Mouse (Mus musculus): Measurements from ENCODE around the gene Plek2. TPM values are rescaled to one million over a fixed set of nuclear protein-coding genes. Genes with fewer than 3 reads are reported as not detected.

Plek2 gene
- total and polyA plus RNA-seq, 3 experiments, result 11.2 to 17.7 TPM; not detected in 1

- TF ChIP-seq RAD21 (IDR thresholded peaks at IDR 0.05; ENCODE audit: low read depth, low read length), result no peak
- TF ChIP-seq NELFE (IDR thresholded peaks at IDR 0.05; ENCODE audit: low read depth, low read length), result peak; percentile 97
- TF ChIP-seq CHD1 (IDR thresholded peaks at IDR 0.05; ENCODE audit: low read depth, low read length), result no peak
- TF ChIP-seq SIN3A (IDR thresholded peaks at IDR 0.05; ENCODE audit: low read length), result peak; percentile 94
Observed at GRCm38 (mm10) chr12:78861496-78862253, 45.1 kb downstream of the Plek2 start, which contains the start of the genes Atp6v1d and Eif2s1 (continued).

GRCm38 (mm10) chr12:78860921-78861495 is 45.8 kb downstream of the Plek2 start:
- Histone ChIP-seq H3K36me3 (ENCODE audit: control insufficient read depth in 1 of 2, insufficient read depth in 2 of 2, low read length in 2 of 2) (peaks cover 2 to 23% of the 10 kb centered on the region in 2 experiments), H3K79me2 (ENCODE audit: control insufficient read depth, insufficient read depth, low read length, poor library complexity) (peaks cover 48% of the 10 kb centered on the region), H3K27ac (ENCODE audit: control insufficient read depth, low read depth, low read length) (peak overlapping the region; percentile 74), H3K4me3 (ENCODE audit: control insufficient read depth in 1 of 2, insufficient read depth in 1 of 2, low read depth in 2 of 2, low read length in 2 of 2) (peak overlapping the region; percentile 70 to 95), H3K9ac (ENCODE audit: control insufficient read depth, low read depth, low read length, poor library complexity, severe bottlenecking) (peak overlapping the region; percentile 89), H3K4me1 (ENCODE audit: control insufficient read depth in 1 of 2, insufficient read depth in 2 of 2, low read length in 2 of 2) (peaks cover 3 to 11% of the 10 kb centered on the region in 2 experiments; a peak in 2 of 4 replicates), H3K9me3 (replicated peaks; ENCODE audit: insufficient read depth, low read length) (no peaks in the 10 kb centered on the region), H3K27me3 (ENCODE audit: control insufficient read depth in 1 of 2, insufficient read depth in 2 of 2, low read length in 2 of 2) (no peaks in the 10 kb centered on the region)
- no peak for TF ChIP-seq CTCF (IDR thresholded peaks at IDR 0.05 in 2 of 3, conservative IDR thresholded peaks at IDR 0.05 in 1 of 3; ENCODE audit: control insufficient read depth in 1 of 3, insufficient read depth in 1 of 3, low read depth in 2 of 3, low read length in 3 of 3, poor library complexity in 1 of 3, severe bottlenecking in 1 of 3)
- TF ChIP-seq USF2 (IDR thresholded peaks at IDR 0.05; ENCODE audit: borderline replicate concordance in 1 of 2, insufficient read depth in 1 of 2, low read depth in 1 of 2, low read length in 2 of 2), result no peak
- TF ChIP-seq CHD1 (IDR thresholded peaks at IDR 0.05; ENCODE audit: low read depth, low read length), result no peak
- TF ChIP-seq POLR2A (IDR thresholded peaks at IDR 0.05; ENCODE audit: control insufficient read depth in 1 of 2, insufficient read depth in 1 of 2, low read depth in 1 of 2, low read length in 2 of 2, poor library complexity in 1 of 2), result 0 out of 4 replicates have a peak, but pooled peaks of 1 of the 2 experiments have one; percentile 41
- DNase-seq (ENCODE audit: low read depth, low spot score), result peak; percentile 69

GRCm38 (mm10) chr12:78848246-78848645 is 58.5 kb downstream of the Plek2 start:
- Histone ChIP-seq H3K9ac (ENCODE audit: control insufficient read depth, low read depth, low read length, poor library complexity, severe bottlenecking) (no peak overlapping the region), H3K27me3 (ENCODE audit: control insufficient read depth in 1 of 2, insufficient read depth in 2 of 2, low read length in 2 of 2) (no peaks in the 10 kb centered on the region), H3K4me1 (ENCODE audit: control insufficient read depth in 1 of 2, insufficient read depth in 2 of 2, low read length in 2 of 2) (no peaks in the 10 kb centered on the region), H3K9me3 (replicated peaks; ENCODE audit: insufficient read depth, low read length) (no peaks in the 10 kb centered on the region), H3K27ac (ENCODE audit: control insufficient read depth, low read depth, low read length) (no peak overlapping the region), H3K36me3 (ENCODE audit: control insufficient read depth in 1 of 2, insufficient read depth in 2 of 2, low read length in 2 of 2) (peaks cover 0 to 9% of the 10 kb centered on the region in 2 experiments; a peak in 2 of 4 replicates), H3K4me3 (ENCODE audit: control insufficient read depth in 1 of 2, insufficient read depth in 1 of 2, low read depth in 2 of 2, low read length in 2 of 2) (no peak overlapping the region), H3K79me2 (ENCODE audit: control insufficient read depth, insufficient read depth, low read length, poor library complexity) (no peaks in the 10 kb centered on the region)
- no peak for DNase-seq (ENCODE audit: low read depth, low spot score)
- TF ChIP-seq SIN3A (IDR thresholded peaks at IDR 0.05; ENCODE audit: low read length) (no peak), POLR2AphosphoS2 (IDR thresholded peaks at IDR 0.05; ENCODE audit: low read length) (no peak), UBTF (IDR thresholded peaks at IDR 0.05; ENCODE audit: borderline replicate concordance, insufficient read depth, low read depth, low read length) (no peak), MXI1 (IDR thresholded peaks at IDR 0.05; ENCODE audit: low read depth, low read length) (no peak), POLR2AphosphoS5 (IDR thresholded peaks at IDR 0.05; ENCODE audit: borderline replicate concordance, low read depth, low read length) (no peak), EP300 (IDR thresholded peaks at IDR 0.05; ENCODE audit: low read depth in 1 of 2, low read length in 2 of 2) (no peak), MAZ (IDR thresholded peaks at IDR 0.05; ENCODE audit: low read depth, low read length) (no peak), RAD21 (IDR thresholded peaks at IDR 0.05; ENCODE audit: low read depth, low read length) (no peak), HCFC1 (IDR thresholded peaks at IDR 0.05; ENCODE audit: low read depth, low read length) (no peak), ZNF384 (IDR thresholded peaks at IDR 0.05; ENCODE audit: low read depth, low read length) (no peak), TBP (IDR thresholded peaks at IDR 0.05; ENCODE audit: low read depth, low read length) (no peak), CTCF (IDR thresholded peaks at IDR 0.05 in 2 of 3, conservative IDR thresholded peaks at IDR 0.05 in 1 of 3; ENCODE audit: control insufficient read depth in 1 of 3, insufficient read depth in 1 of 3, low read depth in 2 of 3, low read length in 3 of 3, poor library complexity in 1 of 3, severe bottlenecking in 1 of 3) (no peak), ETS1 (IDR thresholded peaks at IDR 0.05; ENCODE audit: low read depth, low read length) (no peak), ELF1 (IDR thresholded peaks at IDR 0.05; ENCODE audit: low read depth, low read length) (no peak), BHLHE40 (IDR thresholded peaks at IDR 0.05; ENCODE audit: borderline replicate concordance, low read depth, low read length) (no peak), USF1 (IDR thresholded peaks at IDR 0.05; ENCODE audit: low read depth, low read length) (no peak)

Measured in MEL (cell line).